Mouse (Mus musculus) left cerebral cortex, adult 18-20 months (tissue): ENCODE data around the gene Frmd4a. TPM values are rescaled to one million over a fixed set of nuclear protein-coding genes. Genes with fewer than 3 reads are reported as not detected.

Experiments used
- DNase-seq, 2 experiments: peaks; one replicate each; pipeline ENCODE4 v3.0.0; 2021 to 2022; ENCODE audit warnings: low spot score in 2 of 2, mixed read lengths in 1 of 2
- total RNA-seq, 2 experiments: library from RNA; stranded (reverse); gene quantifications; 2 replicates each; pipeline ENCODE4 v1.2.3; 2021

The Frmd4a gene
- total RNA-seq, 2 experiments from 2014 or later = 42.3 to 47.3 TPM

DNA sequence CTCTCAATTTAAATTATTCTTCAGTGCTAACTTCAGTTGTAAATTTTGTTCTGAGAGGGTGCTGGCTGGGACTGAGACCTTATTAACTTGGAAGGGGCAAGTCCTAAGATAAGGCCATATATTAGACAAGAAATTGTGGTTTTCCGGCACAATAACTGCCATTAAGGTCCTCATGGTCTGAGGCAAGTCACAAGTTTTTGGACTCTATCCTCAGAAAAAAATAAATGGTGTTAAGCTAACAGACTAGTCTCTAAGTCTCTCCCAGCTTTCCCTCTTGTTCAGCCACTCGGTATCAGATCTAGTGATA lies 493.5 kb downstream of the Frmd4a start:
- no peak for DNase-seq

GRCm38 (mm10) chr2:4512607-4513006 lies 495.1 kb downstream of the Frmd4a start:
- DNase-seq = no peak

DNA sequence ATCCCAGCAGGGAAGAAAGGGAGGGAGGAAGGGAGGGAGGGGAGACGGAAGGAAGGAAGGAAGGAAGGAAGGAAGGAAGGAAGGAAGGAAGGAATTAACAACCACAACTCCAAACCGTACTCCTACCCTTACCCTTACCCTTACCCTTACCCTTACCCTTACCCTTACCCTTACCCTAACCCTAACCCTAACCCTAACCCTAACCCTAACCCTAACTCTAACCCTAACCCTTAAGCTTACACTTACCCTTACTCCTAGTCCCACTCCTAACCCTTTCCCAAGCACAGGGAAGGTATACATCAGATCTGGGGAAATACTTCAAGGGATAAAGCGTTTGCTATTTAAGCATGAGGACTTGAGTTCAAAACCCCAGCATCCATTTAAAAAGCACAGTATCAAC lies 498.4 kb downstream of the Frmd4a start:
- DNase-seq = no peak

DNA sequence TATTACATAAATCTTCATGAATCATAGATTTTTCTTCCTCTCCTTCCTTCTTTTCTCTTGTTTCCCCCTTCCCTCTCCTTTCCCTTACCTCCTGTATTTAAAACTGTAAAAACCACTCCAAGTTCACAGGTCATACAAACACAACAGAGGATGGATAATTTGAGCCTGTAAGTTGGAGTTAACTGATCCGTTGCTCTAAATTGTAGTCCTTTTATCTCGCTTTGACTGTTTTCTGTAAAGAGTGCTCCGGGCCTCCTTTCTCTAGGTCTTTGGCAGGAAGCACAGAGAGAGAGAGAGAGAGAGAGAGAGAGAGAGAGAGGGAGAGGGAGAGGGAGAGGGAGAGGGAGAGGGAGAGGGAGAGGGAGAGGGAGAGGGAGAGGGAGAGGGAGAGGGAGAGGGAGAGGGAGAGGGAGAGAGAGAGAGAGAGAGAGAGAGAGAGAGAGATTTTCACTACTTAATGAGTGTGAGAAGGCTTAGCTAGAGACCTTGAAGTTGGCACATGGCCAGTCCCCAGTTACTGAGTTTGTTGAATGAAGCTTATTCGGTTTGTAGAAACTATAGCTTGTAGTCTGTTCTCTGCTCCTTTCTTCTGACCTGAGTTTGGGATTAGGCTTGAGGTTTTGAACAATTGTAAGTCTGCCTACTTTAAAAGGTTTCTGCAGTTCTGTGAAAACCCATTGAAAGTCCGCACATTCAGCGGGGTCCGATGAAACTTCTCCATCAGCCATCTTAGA lies 499.5 kb downstream of the Frmd4a start:
- no peak for DNase-seq

DNA sequence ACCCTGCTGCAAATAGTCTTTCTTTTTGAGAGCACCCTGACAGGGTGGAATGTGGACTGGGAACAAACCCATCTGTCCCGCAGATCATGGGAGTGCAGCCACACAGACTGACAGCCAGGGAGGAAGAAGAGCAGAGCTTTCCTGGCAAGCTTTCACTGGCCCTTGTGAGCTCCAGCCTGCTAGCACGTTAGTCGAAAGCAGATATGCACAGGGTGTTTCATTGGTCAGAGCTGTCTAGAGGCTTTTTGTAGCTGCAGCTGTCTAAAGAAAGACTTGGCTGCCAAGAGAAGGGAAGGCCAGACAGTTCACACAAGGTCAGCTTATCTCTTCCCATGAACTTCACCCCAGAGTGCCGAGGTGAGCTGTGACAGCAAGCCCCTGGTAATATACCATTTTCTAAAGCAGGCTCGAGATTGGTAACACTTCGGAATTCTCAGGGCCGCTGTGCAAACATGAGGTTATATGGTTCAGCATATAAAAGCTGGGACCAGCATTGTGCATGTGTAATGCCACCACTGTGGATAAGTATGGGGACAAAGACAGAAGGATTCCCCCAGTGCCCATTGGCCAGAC lies 500.1 kb downstream of the Frmd4a start:
- DNase-seq = no peak

- DNase-seq = no peak
Measured at GRCm38 (mm10) chr2:4518549-4518948, 501.0 kb downstream of the Frmd4a start.

GRCm38 (mm10) chr2:4522769-4523487 lies 505.4 kb downstream of the Frmd4a start:
- DNase-seq = no peak

- DNase-seq = no peak
Measured at GRCm38 (mm10) chr2:4527094-4527493, 509.6 kb downstream of the Frmd4a start.

GRCm38 (mm10) chr2:4529254-4529729 lies 511.8 kb downstream of the Frmd4a start:
- peak in 1 of 2 experiments; percentile 19 for DNase-seq

DNA sequence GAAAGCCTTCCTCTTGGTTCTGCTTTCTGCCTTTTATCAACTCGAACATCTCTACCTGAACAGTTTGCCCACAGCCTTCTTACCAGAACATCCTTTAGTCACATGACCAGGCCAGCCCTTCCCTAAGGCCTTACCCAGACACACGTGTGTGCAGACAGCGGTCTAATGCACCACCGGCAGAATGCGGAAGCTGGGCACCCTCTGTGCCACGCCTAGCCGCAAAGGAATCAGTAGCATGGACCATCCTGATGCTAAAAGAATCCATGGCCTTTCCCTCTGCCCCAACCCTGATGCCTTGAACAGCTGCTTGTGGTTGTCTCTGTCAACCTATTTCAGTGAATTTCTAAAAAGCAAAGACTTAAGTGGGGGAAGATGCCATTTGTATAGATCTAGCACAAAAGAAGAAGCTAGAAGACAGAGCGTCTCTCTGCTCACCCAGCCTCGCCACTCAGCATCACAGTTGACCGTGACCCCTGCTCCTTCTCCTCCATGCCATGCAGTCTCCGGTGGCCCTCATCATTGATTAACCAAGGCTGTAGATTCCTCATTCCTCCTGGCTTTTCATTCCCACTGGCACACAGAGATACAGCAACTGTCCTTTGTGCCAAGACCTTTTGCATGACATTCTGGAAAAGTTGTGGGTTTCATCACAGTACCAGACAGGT lies 514.1 kb downstream of the Frmd4a start:
- DNase-seq = no peak

GRCm38 (mm10) chr2:4532198-4532568 lies 514.7 kb downstream of the Frmd4a start:
- DNase-seq = no peak

DNA sequence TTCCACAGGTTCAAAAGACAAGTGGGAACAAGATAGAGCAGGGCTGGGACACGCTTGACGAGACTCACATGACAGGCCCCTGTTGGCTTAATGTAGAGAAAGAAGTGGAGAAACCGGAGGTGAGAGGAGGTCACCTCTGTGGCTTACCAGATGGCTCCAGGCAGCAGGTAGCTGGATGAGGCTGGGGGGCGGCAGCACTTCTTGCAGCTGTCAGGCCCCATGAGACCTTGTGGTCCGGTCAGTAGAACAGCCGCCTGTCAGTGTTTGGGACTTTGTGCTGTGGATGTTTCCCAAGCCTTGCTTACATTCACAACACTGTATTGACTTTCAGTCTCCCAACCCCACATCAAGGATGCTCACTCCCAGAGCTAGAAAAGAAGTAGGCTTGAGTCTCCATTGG lies 515.4 kb downstream of the Frmd4a start:
- DNase-seq = no peak

GRCm38 (mm10) chr2:4535187-4535864 lies 517.8 kb downstream of the Frmd4a start:
- DNase-seq = no peak

GRCm38 (mm10) chr2:4541330-4541729 lies 523.8 kb downstream of the Frmd4a start:
- no peak for DNase-seq

DNA sequence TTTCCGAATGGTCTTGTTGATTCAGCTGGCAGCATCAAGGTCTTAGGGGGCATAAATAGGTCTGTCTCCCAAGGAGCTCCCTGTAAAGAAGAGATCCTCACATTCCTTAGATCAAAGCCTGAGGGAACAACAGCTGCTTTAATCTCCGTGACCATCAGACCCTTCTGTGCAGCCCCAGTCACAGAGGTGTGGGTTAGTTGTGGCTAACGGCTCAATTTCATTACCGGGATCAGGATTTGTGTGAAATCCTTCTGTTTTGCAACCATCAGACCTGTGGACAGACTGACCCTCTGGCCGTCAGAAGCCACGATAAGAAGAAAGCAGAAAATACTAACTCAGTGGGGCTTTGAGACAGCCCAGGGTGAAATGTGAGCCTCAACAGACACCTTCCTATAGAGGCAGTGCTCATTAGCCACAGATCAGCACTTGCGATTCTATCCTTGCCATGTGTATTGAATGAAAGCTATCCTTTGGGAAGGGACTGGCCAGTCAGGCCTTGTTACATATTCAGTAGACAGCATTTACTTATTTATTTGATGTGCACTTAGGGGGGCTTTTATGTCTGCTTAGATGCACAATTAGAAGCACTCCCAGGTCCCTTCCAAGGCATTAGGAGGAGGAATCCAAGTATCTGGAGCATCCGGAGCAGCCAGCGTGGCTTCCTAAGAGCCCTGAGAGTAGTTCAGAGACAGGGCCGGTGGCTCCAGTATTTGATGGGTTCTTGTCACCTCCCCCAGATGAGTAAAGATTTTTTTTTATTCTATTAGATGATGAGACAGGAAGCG lies 524.5 kb downstream of the Frmd4a start:
- DNase-seq = no peak

GRCm38 (mm10) chr2:4542629-4543416 lies 525.3 kb downstream of the Frmd4a start:
- no peak for DNase-seq

- DNase-seq = no peak
Measured at GRCm38 (mm10) chr2:4543417-4543775, 525.9 kb downstream of the Frmd4a start.

DNA sequence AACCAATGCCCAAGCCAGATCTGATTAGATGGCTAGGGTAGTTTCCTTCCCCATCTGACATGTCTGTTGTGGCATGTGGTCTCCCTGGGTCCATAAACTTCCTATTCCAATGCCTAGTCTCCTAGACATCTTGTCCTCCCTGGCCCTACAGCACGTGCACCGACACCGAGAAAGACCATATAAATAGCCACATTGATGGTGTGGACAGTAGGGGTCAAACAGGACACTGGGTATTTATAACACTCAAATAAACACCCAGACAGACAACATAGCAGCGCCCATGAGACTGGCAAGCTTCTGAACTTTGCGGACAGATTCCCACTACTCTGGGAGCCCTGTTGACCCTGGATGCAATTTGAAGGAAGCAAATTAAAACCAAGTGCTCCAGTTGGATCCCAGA lies 526.8 kb downstream of the Frmd4a start:
- no peak for DNase-seq

DNA sequence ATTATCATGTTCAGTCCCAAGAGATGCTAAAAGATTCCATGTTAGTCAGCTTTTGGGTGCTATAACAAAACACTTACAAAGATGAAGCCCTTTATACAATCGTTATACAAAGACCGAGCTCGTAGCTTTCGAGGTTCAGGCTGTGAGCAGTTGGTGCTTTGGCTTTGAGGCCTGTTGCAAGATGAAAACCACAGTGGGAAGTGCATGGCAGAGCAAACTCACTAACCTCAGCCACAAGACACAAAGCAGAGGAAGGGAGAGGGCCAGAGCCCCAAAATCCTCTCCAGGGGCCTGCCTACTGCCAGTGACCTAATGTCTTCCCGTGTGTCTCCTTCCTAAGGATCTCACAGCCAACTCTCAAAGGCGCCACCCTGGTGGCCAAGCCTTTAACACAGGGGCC lies 527.7 kb downstream of the Frmd4a start:
- DNase-seq = no peak
